Mouse (Mus musculus): ENCODE results near the gene Naaa.

GRCm38 (mm10) chr5:92252031-92252430 lies 25.9 kb downstream of the Naaa start:
- TF ChIP-seq CTCF (IDR thresholded peaks at IDR 0.05; ENCODE audit: borderline replicate concordance, insufficient read depth, low read depth, low read length) = no peak
- TF ChIP-seq POLR2A (IDR thresholded peaks at IDR 0.05; ENCODE audit: borderline replicate concordance, insufficient read depth, low read length) = no peak

All from cerebellum, adult 2 months (tissue).